Mouse (Mus musculus) monocyte, adult 2 months (primary cell): ENCODE data around the gene Asxl1.

Source experiments
- DNase-seq, 2 experiments: peaks; one replicate each; pipeline ENCODE4 v3.0.0; 2022; ENCODE audit warnings: low spot score in 2 of 2, low read depth in 1 of 2

The Asxl1 gene

DNA sequence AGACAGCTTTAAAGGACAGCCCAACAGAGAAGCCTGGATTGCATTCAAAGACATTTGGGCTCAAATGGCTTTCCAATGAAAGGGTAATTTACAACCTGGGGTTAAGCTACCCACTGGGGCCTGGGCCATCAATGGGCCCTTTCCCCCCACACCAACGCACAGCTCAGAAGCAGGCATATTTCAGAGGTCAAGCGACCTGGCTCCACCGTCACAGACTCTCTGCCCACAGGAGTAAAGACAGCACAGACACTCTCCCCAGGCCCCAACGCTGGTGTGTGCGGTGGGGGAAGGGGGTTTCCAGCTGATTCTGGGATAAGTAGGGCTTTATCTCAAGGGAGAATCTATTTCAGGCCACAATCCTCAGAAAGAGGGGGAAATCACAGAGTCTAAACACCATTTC is 97.1 kb downstream of the Asxl1 start:
- no peak for DNase-seq

DNA sequence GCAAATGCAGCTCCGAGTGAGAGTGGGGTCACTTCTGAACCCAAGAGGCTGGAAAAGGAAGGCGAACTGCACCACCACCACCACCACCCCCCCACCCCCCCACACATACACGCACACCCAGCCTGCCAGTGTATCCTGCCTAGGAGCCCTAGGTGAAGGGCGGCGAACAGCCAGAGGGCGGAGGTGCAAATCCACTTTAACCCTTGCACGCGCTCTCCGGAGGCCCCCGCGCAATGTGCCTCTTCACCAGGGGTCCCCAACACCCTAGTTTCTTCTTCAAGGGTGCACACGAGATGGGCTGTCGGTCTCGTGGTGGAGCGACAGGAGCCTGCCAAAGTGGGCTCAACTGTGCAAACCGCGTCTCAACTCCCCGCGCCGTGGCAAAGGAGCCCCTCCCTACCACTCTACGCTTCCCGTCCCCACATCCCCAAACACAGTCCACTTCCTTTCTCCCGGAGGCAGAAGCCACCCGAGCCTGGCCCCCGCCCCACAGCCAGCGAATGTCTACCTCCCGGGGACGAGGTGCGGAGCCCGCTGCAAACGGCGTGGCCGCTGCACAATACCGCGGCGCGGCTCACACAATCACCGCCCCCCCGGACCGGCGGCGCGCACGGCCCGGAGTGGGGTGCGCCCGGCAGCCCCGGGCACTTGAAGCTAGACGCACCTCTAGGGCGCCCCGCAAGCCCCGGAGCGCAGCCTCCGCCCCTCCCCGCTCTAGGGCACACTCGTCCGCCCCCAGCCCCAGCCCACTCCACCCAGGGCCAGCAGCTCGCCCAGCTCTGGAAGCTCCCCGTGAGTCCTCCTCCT is 98.0 kb downstream of the Asxl1 start:
- DNase-seq, result no peak

DNA sequence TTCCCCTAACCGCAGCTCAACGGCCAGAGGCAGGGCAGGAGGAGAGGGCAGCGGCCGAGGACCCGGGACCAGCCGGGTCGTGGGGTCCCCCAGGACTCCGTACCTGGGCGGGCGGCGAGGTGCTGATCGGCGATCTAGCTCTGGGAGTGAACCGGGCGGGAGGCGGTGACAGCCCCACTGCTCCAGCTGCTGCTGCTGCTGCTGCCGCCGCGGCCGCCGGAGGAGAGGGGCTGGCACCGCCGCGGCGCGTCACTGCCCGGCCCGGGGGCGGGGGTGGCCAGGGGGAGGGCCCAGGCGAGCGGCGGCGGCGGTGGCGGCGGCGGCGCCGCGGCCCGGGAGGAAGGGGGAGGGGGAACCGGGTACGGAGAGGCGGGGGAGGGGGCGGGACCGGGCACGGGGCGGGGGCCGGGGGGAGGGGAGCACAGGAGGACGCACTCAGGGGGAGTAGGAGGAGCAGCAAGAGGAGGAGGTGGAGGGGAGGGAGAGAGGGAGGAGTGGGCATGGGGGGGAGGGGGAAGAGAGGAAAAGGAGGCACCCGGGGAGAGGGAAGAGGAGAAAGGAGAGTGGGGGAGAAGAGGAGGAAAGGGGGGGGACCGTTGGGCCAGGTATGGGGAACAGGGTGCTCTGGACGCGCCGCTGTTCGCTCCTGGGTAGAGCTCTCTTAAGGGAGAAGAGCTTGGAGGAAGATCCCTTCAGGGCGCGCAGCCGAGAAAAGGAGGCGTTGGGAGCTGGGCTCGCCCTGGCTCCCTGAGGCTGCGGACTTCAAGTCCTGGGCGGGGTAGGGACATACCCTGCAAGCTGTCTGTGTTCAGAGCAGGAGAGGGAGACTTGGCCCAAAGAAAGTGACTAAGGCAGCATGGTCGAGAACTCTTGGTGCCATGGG is 98.9 kb downstream of the Asxl1 start:
- peak in 1 of 2 experiments; percentile 11 for DNase-seq

DNA sequence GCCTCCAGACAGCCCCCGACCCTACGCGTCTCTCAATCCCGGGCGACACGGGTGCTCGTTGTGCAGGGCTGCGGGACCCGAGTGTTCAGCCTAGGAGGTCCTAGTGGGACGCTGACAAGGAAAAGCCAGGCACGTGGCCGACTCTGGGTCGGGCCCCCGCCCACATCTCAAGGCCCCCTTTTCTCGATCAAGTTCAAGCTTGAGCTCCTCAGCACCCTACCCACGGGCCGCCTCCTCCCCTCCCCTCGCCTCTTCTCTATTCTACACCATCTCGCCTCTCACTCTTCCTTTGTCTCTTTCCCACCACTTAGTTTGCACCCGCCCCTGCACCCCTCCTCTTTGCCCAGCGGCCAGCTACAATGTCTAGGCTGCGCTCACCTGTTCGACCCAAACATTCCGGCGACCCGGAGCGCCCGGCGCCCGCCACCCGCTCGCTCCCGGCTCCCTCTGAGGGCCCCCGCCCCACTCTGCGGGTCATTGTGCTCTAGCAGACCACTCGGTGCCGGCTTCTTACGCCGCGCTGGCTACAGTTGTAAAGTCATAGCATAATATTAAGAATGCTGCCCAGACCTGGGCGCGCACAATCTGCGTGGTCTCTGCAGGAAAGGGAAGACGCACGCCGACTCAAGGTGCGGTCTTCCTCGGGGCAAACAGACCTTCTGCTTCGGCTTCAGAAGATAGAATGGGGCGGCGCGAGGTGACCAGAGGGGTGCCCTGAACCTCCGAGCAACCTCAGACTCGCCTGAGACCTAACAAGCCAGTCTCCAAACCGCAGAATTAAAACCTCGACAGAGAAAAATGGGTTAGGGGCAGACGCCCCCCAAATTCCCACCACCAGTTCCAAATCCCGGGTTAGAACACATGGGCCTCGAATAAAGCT is 99.7 kb downstream of the Asxl1 start:
- no peak for DNase-seq

DNA sequence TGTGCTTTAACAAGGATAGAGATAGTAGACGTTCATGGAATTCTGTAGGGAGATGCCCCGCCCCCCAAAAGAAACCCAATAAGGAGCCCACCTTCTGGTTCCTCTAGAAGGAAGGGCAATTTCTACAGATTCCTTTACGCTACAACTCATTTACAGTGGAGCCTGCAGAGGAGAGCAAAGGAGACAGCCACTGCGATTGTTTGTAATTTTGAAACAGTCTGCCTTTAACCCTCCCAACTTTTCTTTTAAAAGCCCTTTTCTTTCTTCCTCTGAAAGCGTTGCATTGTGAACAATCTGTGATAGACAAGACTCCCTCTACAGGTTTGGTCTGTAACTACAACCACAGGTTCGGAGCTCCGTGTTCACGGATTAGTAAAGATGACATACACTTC is 100.4 kb downstream of the Asxl1 start:
- DNase-seq, result peak in 1 of 2 experiments; percentile 12

DNA sequence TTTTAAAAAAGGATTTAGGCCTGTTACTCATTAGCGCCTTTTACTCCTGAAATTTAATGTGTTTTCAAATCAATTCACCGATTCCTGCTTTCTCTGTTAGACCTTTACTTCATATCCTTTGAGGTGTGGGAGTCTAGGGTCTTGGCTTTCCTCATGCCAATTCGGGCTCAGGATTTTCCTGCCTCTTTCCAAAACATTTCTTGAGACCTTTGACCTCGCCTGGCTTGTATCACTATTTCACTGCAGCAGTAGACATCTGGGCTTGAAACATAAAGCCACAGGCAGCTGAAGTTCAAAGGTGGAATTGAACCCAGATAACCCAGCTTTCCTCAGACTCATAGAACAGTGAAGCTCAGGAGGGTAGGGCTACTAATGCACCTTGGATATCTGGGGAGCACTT is 100.8 kb downstream of the Asxl1 start:
- DNase-seq, result no peak

DNA sequence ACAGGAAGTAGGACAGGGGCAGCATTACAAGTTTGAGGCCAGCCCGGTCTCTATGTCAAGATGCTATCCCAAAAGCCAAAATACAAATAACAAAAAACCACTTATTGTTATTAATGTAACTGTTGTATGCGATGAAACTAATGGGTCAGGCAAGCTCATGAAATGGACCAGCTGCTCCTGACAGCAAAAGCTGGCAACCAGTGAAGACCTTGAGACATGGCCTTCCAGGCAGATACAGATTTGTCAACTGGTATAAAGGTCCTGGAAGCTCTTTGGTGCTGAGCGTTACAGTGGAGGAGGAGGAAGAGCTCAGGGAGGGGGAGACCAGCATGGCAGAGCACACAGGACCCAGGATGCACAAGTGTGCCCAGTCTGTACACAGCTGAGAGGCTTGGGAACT is 102.1 kb downstream of the Asxl1 start:
- no peak for DNase-seq

DNA sequence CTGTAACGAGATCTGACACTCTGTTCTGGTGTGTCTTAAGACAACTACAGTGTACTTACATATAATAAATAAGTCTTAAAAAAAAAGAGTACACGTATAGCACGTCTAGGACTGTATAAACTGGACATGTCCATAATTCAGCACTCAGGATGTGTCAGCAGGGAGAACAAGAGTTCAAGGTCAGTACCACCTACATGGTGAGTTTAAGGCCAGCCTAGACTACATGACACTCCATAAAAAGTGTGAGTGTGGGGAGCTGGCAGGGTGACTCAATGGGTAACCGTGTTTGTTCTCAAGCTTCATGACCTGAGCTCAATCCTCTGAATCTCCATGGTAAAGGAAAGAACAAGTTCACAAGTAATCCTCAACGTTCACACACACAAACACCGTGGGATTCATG is 102.9 kb downstream of the Asxl1 start:
- DNase-seq, result no peak
